Mouse (Mus musculus) embryonic fibroblast, embryonic 13.5 days (primary cell): ENCODE measurements at regions not wholly inside any gene's neighbourhood (a gene's known extent, or its start where the extent isn't known, plus 50 kb on each side); places are given as distances from the start of the nearest gene placed in this dataset.

Source experiments
- CTCF ChIP-seq: IDR thresholded peaks from 2 replicates; pipeline ENCODE4 v1.5.1; 2011; ENCODE audit warnings: mild to moderate bottlenecking, control low read depth, low read length, moderate library complexity, borderline replicate concordance; ENCODE audit not compliant: insufficient read depth
- POLR2A ChIP-seq: IDR thresholded peaks from 2 replicates; pipeline ENCODE4 v1.6.1; 2011; ENCODE audit warnings: low read depth, mild to moderate bottlenecking, control low read depth, low read length, moderate library complexity

DNA sequence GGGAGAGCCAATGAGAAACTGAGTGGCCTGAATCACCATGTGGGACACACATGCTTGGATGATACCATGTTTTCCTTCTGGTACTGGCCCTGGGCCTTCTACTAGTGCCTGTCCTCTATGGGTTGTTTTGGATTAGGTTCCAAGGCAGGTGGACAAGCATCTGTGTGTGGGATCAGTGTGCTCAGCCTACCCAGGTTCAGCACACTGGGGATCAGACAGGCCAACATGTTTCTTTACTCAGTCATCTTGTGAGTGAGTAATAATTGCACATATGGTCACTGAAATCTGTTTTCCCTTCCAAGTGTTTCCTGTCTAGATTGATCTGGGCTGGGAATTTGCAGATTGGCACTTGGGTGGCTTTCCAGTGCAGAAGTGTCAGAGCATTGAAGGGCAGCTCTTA, 346.6 kb upstream of the Tmc3 start:
- TF ChIP-seq CTCF (no peak), POLR2A (no peak)
